Mouse (Mus musculus): ENCODE measurements around the gene Zranb1. TPM values are rescaled to one million over a fixed set of nuclear protein-coding genes. Genes with fewer than 3 reads are reported as not detected.

Gene Zranb1
- total and polyA plus RNA-seq, 3 experiments = 1.9 to 39.2 (median 35.6) TPM

DNA sequence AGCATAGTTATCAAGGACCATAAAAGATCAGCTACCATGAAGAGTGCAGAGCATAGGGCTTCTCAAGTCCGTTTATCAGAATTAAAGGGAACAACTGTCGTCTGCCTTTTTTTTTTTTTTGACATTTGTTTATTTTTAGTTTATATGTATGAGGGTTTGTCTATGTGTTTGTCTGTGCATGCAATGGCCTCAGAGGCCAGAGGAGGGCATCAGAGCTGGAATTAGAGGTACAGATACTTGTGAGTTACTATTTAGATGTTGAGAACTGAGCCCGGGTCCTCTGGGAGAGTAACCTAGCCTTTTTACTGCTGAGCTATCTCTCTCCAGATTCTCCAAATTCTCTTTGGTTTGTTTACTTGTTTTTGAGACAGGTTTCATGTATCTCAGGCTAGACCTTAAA lies 27.1 kb upstream of the Zranb1 start:
- peaks cover 14% of the 10 kb centered on the region for H3K27me3 ChIP-seq (ENCODE audit: insufficient read depth, low read length)
- no peaks in the 10 kb centered on the region for H3K4me1 ChIP-seq (ENCODE audit: insufficient read depth, low read depth, low read length)
- peaks cover 9% of the 10 kb centered on the region for H3K9me3 ChIP-seq (replicated peaks)
- TF ChIP-seq POLR2AphosphoS5 (IDR thresholded peaks at IDR 0.05; ENCODE audit: insufficient replicate concordance, low read depth, low read length) (no peak), CTCF (IDR thresholded peaks at IDR 0.05; ENCODE audit: low read depth, low read length) (no peak), GATA2 (IDR thresholded peaks at IDR 0.05; ENCODE audit: borderline replicate concordance, low read depth, low read length) (no peak), GATA1 (IDR thresholded peaks at IDR 0.05; ENCODE audit: borderline replicate concordance, low read length) (no peak), TAL1 (conservative IDR thresholded peaks at IDR 0.05; ENCODE audit: low read depth, low read length) (no peak)
- ATAC-seq (ENCODE audit: extremely low read depth, insufficient number of reproducible peaks, low FRiP score, poor library complexity, severe bottlenecking) (no peak), DNase-seq (ENCODE audit: low spot score) (no peak)
- H3K4me3 ChIP-seq (ENCODE audit: low read depth, low read length) = no peak overlapping the region
- no peaks in the 10 kb centered on the region for H3K36me3 ChIP-seq (replicated peaks)

DNA sequence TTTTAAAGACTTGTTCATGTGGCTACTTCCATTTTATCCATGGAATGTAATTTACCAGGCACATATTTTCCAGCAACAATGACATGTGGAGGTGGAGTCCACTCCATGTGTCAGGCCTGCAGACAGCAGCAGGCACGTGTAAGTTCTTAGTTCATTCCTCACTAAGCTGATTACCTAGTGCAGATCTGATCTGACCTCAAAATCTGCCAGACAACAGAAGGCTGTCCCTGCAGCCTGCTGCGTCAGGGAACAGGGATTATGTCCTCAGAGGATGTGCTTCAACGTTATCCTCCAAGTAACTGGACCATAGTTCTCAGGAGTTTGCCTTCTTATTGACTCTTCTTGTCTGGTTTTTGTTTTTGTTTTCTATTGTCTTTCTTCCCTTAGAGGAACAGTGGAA lies 9.0 kb upstream of the Zranb1 start:
- H3K27me3 ChIP-seq (ENCODE audit: insufficient read depth, low read length) = peaks cover 6% of the 10 kb centered on the region; the same call in 1 of the 2 replicates
- H3K36me3 ChIP-seq (replicated peaks) = no peaks in the 10 kb centered on the region
- peaks cover 6% of the 10 kb centered on the region; the same call in 1 of the 2 replicates for H3K9me3 ChIP-seq (replicated peaks)
- no peak overlapping the region for H3K4me3 ChIP-seq (ENCODE audit: low read depth, low read length)
- no peak for TF ChIP-seq TAL1 (conservative IDR thresholded peaks at IDR 0.05; ENCODE audit: low read depth, low read length)
- TF ChIP-seq CTCF (IDR thresholded peaks at IDR 0.05; ENCODE audit: low read depth, low read length) = no peak
- TF ChIP-seq GATA1 (IDR thresholded peaks at IDR 0.05; ENCODE audit: borderline replicate concordance, low read length) = no peak
- no peak for TF ChIP-seq POLR2AphosphoS5 (IDR thresholded peaks at IDR 0.05; ENCODE audit: insufficient replicate concordance, low read depth, low read length)
- no peak for TF ChIP-seq GATA2 (IDR thresholded peaks at IDR 0.05; ENCODE audit: borderline replicate concordance, low read depth, low read length)
- H3K4me1 ChIP-seq (ENCODE audit: insufficient read depth, low read depth, low read length) = no peaks in the 10 kb centered on the region
- ATAC-seq (ENCODE audit: extremely low read depth, insufficient number of reproducible peaks, low FRiP score, poor library complexity, severe bottlenecking) (no peak), DNase-seq (ENCODE audit: low spot score) (no peak)

DNA sequence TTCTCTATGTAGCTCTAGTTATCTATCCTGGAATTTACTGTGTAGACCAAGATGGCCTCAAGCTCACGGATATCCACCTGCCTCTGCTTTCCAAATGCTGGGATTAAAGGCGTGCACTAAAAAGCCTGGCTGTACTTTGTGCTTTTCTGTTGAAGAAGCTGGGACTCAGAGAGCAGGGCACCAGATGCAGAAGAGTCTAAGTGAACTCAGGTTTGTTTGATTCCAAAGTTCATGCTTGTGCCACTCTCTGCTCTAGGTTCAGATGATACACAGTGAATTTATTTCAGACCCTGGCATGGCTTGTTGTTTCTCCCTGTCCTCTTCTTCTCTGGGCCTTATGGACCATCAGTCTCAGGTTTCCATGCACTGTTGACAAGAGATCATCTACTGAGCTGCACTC lies 5.7 kb upstream of the Zranb1 start:
- DNase-seq (ENCODE audit: low spot score) (no peak), ATAC-seq (ENCODE audit: extremely low read depth, insufficient number of reproducible peaks, low FRiP score, poor library complexity, severe bottlenecking) (no peak)
- TF ChIP-seq GATA1 (IDR thresholded peaks at IDR 0.05; ENCODE audit: borderline replicate concordance, low read length) = no peak
- no peak for TF ChIP-seq GATA2 (IDR thresholded peaks at IDR 0.05; ENCODE audit: borderline replicate concordance, low read depth, low read length)
- TF ChIP-seq TAL1 (conservative IDR thresholded peaks at IDR 0.05; ENCODE audit: low read depth, low read length) = no peak
- no peak for TF ChIP-seq CTCF (IDR thresholded peaks at IDR 0.05; ENCODE audit: low read depth, low read length)
- TF ChIP-seq POLR2AphosphoS5 (IDR thresholded peaks at IDR 0.05; ENCODE audit: insufficient replicate concordance, low read depth, low read length) = no peak
- Histone ChIP-seq H3K9me3 (replicated peaks) (no peaks in the 10 kb centered on the region), H3K36me3 (replicated peaks) (no peaks in the 10 kb centered on the region), H3K4me1 (ENCODE audit: insufficient read depth, low read depth, low read length) (peaks cover 3% of the 10 kb centered on the region; the same call in 1 of the 2 replicates), H3K27me3 (ENCODE audit: insufficient read depth, low read length) (peaks cover 6% of the 10 kb centered on the region; the same call in 1 of the 2 replicates), H3K4me3 (ENCODE audit: low read depth, low read length) (no peak overlapping the region)

DNA sequence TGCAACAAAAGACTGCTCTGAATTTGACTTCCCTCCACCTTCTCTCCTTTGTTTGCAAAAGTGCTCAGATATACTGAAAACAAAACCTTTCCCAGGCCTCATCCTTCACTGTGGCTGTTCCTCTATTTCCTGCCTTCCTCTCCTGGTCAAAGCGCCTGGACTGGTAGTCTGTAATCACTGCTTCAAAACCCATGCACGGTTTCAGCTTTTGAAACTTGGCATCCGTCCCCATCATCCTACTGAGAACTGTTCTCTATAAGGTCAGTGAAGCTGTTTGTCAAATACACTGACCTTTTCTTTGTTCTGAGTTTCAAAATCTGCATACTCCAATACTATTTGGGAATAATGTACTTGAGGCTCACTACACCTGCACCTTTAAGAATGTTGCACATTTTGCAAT lies 3.7 kb upstream of the Zranb1 start:
- H3K27me3 ChIP-seq (ENCODE audit: insufficient read depth, low read length) = peaks cover 3% of the 10 kb centered on the region; the same call in 1 of the 2 replicates
- peaks cover 6% of the 10 kb centered on the region; the same call in 1 of the 2 replicates for H3K4me1 ChIP-seq (ENCODE audit: insufficient read depth, low read depth, low read length)
- no peaks in the 10 kb centered on the region for H3K9me3 ChIP-seq (replicated peaks)
- ATAC-seq (ENCODE audit: extremely low read depth, insufficient number of reproducible peaks, low FRiP score, poor library complexity, severe bottlenecking) (no peak), DNase-seq (ENCODE audit: low spot score) (no peak)
- no peak overlapping the region for H3K4me3 ChIP-seq (ENCODE audit: low read depth, low read length)
- no peak for TF ChIP-seq GATA2 (IDR thresholded peaks at IDR 0.05; ENCODE audit: borderline replicate concordance, low read depth, low read length)
- no peak for TF ChIP-seq GATA1 (IDR thresholded peaks at IDR 0.05; ENCODE audit: borderline replicate concordance, low read length)
- no peak for TF ChIP-seq POLR2AphosphoS5 (IDR thresholded peaks at IDR 0.05; ENCODE audit: insufficient replicate concordance, low read depth, low read length)
- TF ChIP-seq TAL1 (conservative IDR thresholded peaks at IDR 0.05; ENCODE audit: low read depth, low read length) = no peak
- no peak for TF ChIP-seq CTCF (IDR thresholded peaks at IDR 0.05; ENCODE audit: low read depth, low read length)
- H3K36me3 ChIP-seq (replicated peaks) = no peaks in the 10 kb centered on the region

DNA sequence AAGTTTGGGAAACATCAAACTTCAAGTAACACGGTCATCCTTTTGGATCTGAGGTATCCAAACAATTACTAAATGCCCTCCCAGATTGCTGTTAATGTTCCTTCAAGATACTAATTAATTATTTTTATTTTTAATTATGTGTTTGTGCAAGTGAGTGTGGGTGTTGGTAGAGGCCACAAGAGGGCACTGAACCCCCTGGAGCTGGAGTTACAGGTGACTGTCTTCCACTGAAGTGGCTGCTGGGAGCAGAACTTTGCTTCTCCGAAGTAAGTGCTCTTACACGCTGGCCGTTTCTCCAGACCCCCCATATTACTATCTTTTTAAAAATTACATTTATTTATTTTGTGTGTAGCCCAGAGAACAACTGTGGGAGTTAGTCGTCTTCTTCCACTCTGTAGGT lies 887 bp upstream of the Zranb1 start:
- TF ChIP-seq GATA1 (IDR thresholded peaks at IDR 0.05; ENCODE audit: borderline replicate concordance, low read length) (no peak), CTCF (IDR thresholded peaks at IDR 0.05; ENCODE audit: low read depth, low read length) (0 out of 2 replicates have a peak, but pooled peaks have one; percentile 8), TAL1 (conservative IDR thresholded peaks at IDR 0.05; ENCODE audit: low read depth, low read length) (no peak), GATA2 (IDR thresholded peaks at IDR 0.05; ENCODE audit: borderline replicate concordance, low read depth, low read length) (no peak)
- no peak for DNase-seq (ENCODE audit: low spot score)

DNA sequence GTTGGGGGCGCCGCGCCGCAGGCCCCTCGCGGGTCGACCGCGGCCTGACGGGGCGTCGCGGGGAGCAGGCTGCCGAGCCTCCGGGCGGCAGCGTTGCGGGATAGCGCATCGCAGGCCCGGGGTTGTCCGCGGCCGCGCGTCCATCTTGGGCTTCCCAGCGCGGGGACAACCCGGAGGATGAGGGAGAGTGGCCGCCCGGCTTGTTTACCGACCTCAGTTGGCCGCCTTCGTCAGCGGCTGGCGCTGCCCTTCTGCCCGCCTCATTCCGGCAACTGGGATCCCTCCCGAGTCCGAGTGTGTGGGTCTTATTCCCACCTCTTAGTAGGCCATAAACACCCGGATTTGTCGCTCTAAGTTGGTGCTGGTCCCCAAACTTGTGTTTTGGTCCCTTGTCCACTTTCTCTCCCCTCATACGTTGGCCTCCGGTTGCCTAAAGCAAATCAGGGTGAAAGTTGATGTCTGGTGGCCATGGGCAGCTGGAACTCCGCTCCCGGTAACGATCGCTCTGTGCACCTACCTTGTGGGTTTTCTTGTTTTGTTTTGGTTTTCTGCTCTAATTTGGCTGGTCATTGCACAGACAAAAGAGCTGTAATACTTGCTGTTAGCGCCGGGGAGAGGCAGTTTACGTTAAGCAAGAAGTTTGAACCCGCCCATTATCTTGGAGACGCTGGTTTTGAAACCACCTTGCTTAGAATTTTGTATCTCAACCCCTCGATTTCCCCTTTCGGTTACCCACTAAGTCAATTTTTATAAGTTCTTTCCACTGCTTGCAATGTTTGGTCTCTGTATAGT lies 814 bp downstream of the Zranb1 start:
- peak overlapping the region; percentile 99 for H3K4me3 ChIP-seq (ENCODE audit: low read depth, low read length)
- TF ChIP-seq GATA1 (IDR thresholded peaks at IDR 0.05; ENCODE audit: borderline replicate concordance, low read length) (no peak), TAL1 (conservative IDR thresholded peaks at IDR 0.05; ENCODE audit: low read depth, low read length) (no peak), GATA2 (IDR thresholded peaks at IDR 0.05; ENCODE audit: borderline replicate concordance, low read depth, low read length) (no peak), CTCF (IDR thresholded peaks at IDR 0.05; ENCODE audit: low read depth, low read length) (no peak), POLR2AphosphoS5 (IDR thresholded peaks at IDR 0.05; ENCODE audit: insufficient replicate concordance, low read depth, low read length) (no peak)
- H3K9me3 ChIP-seq (replicated peaks) = no peaks in the 10 kb centered on the region
- H3K4me1 ChIP-seq (ENCODE audit: insufficient read depth, low read depth, low read length) = peaks cover 13% of the 10 kb centered on the region
- DNase-seq (ENCODE audit: low spot score) = peak; percentile 19
- ATAC-seq (ENCODE audit: extremely low read depth, insufficient number of reproducible peaks, low FRiP score, poor library complexity, severe bottlenecking) = no peak
- H3K27me3 ChIP-seq (ENCODE audit: insufficient read depth, low read length) = no peaks in the 10 kb centered on the region
- H3K36me3 ChIP-seq (replicated peaks) = no peaks in the 10 kb centered on the region

More for the DNA sequence above, 887 bp upstream of the Zranb1 start:
- H3K4me1 ChIP-seq (ENCODE audit: insufficient read depth, low read depth, low read length) = peaks cover 13% of the 10 kb centered on the region
- no peaks in the 10 kb centered on the region for H3K9me3 ChIP-seq (replicated peaks)
- no peaks in the 10 kb centered on the region for H3K36me3 ChIP-seq (replicated peaks)
- no peak for ATAC-seq (ENCODE audit: extremely low read depth, insufficient number of reproducible peaks, low FRiP score, poor library complexity, severe bottlenecking)
- H3K4me3 ChIP-seq (ENCODE audit: low read depth, low read length) = peak overlapping the region; percentile 99
- peaks cover 3% of the 10 kb centered on the region; the same call in 1 of the 2 replicates for H3K27me3 ChIP-seq (ENCODE audit: insufficient read depth, low read length)

Measured in G1E (cell line).